Mouse (Mus musculus): ENCODE measurements around the gene Nfat5. TPM values are rescaled to one million over a fixed set of nuclear protein-coding genes. Genes with fewer than 3 reads are reported as not detected.

Gene Nfat5
- polyA plus RNA-seq, 1 experiment from 2014 or later = 8.2 TPM

DNA sequence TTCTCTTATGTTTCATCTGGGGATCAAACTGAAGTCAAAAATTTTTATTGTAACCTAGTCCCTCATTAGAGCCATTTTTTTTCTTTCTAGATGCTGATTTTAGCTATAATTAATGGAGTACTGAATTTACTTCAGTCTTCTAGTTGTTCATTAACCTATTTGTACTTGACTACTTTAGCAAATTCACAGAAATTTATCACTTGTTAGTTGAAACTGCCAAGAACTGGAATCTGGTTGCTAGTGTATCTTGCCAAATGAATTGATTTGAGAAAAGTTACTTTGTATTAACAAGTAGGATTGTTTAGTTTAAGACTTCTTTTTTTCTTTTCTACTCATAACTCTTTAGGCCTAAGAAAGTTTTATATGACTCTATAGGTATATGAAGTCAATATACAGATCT is 18.6 kb downstream of the Nfat5 start:
- ATAC-seq (replicated peaks; ENCODE audit: low FRiP score) = no peak
- Histone ChIP-seq H3K4me1 (replicated peaks; ENCODE audit: control insufficient read depth, insufficient read depth, low read length) (no peaks in the 10 kb centered on the region), H3K36me3 (ENCODE audit: control insufficient read depth, insufficient read depth, low read length) (no peaks in the 10 kb centered on the region), H3K4me2 (no peak overlapping the region), H3K4me3 (ENCODE audit: low read depth, low read length) (no peak overlapping the region), H3K9ac (ENCODE audit: low read depth, low read length) (no peak overlapping the region), H3K27me3 (replicated peaks; ENCODE audit: control insufficient read depth, insufficient read depth, low read length) (no peaks in the 10 kb centered on the region), H3K27ac (ENCODE audit: low read depth, low read length) (no peak overlapping the region), H3K9me3 (ENCODE audit: control insufficient read depth, low read length) (no peaks in the 10 kb centered on the region)
- DNase-seq (ENCODE audit: low spot score) = no peak

DNA sequence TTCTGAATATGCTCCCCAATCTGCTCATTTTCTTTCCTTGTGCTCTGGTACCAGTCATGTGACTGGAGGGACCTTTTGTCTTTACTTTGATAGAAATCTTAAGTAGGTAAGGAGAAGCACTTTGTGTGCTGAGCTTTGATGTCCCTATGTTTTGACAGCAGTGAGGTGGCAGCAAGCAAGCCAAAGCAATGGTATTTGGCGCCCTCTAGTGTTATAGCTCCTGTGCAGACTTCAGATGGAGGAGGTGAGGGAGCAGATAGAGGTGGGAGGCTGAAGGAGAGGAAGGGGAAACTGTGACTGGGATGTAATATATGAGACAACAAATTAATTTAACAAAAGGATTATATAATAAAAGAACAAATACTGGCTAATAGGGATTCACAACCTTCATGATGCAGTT is 30.9 kb downstream of the Nfat5 start:
- H3K4me2 ChIP-seq = no peak overlapping the region
- no peaks in the 10 kb centered on the region for H3K36me3 ChIP-seq (ENCODE audit: control insufficient read depth, insufficient read depth, low read length)
- DNase-seq (ENCODE audit: low spot score) (peak; percentile 49), ATAC-seq (replicated peaks; ENCODE audit: low FRiP score) (peak; percentile 64; the same call in 1 of the 2 replicates)
- no peaks in the 10 kb centered on the region for H3K9me3 ChIP-seq (ENCODE audit: control insufficient read depth, low read length)
- WGBS = 0% methylated on average over 1 of the region's 1 CpGs
- H3K9ac ChIP-seq (ENCODE audit: low read depth, low read length) = no peak overlapping the region
- H3K27ac ChIP-seq (ENCODE audit: low read depth, low read length) = no peak overlapping the region
- no peaks in the 10 kb centered on the region for H3K27me3 ChIP-seq (replicated peaks; ENCODE audit: control insufficient read depth, insufficient read depth, low read length)
- no peak overlapping the region for H3K4me3 ChIP-seq (ENCODE audit: low read depth, low read length)
- H3K4me1 ChIP-seq (replicated peaks; ENCODE audit: control insufficient read depth, insufficient read depth, low read length) = no peaks in the 10 kb centered on the region

DNA sequence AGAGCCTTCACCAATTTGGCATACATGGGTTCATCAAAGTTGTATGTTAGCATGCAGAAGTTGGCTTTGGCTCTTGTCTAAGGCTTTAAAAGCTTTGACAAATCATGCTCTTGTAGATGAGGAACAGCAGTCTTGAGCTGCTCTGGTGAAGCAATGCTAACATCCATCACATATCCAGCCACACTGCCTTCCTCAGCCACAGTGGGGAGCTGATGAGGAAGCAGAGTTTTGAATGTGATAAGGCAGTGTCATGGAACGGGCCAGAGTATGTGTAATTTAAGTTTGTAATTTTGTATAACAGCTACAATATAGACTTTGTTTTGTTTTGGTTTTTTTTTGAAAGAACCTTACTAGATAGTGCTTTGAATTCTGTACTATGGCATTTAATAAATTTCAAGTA is 36.3 kb downstream of the Nfat5 start:
- Histone ChIP-seq H3K4me1 (replicated peaks; ENCODE audit: control insufficient read depth, insufficient read depth, low read length) (no peaks in the 10 kb centered on the region), H3K27ac (ENCODE audit: low read depth, low read length) (no peak overlapping the region), H3K4me2 (no peak overlapping the region), H3K9me3 (ENCODE audit: control insufficient read depth, low read length) (no peaks in the 10 kb centered on the region), H3K27me3 (replicated peaks; ENCODE audit: control insufficient read depth, insufficient read depth, low read length) (no peaks in the 10 kb centered on the region), H3K9ac (ENCODE audit: low read depth, low read length) (no peak overlapping the region), H3K4me3 (ENCODE audit: low read depth, low read length) (no peak overlapping the region), H3K36me3 (ENCODE audit: control insufficient read depth, insufficient read depth, low read length) (no peaks in the 10 kb centered on the region)
- ATAC-seq (replicated peaks; ENCODE audit: low FRiP score) (no peak), DNase-seq (ENCODE audit: low spot score) (no peak)
- WGBS = 47% methylated on average over 1 of the region's 1 CpGs

DNA sequence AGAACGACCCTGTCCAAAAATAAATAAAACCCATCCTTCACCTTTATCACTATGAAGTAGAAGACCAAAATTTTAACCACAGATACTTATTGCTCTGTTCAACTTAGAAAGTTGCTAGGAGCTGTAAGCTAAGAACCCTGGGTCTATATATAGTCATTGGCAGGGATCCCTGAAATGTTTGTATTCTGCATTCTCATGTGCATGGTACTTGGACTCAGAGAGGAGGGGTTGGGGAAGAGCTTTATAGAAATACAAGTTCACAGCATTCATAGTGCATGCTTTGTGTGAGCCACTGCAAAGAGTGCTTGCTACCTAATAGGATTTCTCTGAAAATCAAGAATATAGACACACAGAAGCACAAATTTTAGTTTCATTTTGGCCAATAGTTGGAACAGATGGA is 43.2 kb downstream of the Nfat5 start:
- H3K36me3 ChIP-seq (ENCODE audit: control insufficient read depth, insufficient read depth, low read length) = peaks cover 4% of the 10 kb centered on the region; the same call in 1 of the 2 replicates
- 88% methylated on average over 1 of the region's 1 CpGs for WGBS
- no peak overlapping the region for H3K4me2 ChIP-seq
- DNase-seq (ENCODE audit: low spot score) (no peak), ATAC-seq (replicated peaks; ENCODE audit: low FRiP score) (no peak)
- no peak overlapping the region for H3K27ac ChIP-seq (ENCODE audit: low read depth, low read length)
- no peaks in the 10 kb centered on the region for H3K4me1 ChIP-seq (replicated peaks; ENCODE audit: control insufficient read depth, insufficient read depth, low read length)
- H3K27me3 ChIP-seq (replicated peaks; ENCODE audit: control insufficient read depth, insufficient read depth, low read length) = no peaks in the 10 kb centered on the region
- H3K4me3 ChIP-seq (ENCODE audit: low read depth, low read length) = no peak overlapping the region
- no peaks in the 10 kb centered on the region for H3K9me3 ChIP-seq (ENCODE audit: control insufficient read depth, low read length)
- H3K9ac ChIP-seq (ENCODE audit: low read depth, low read length) = no peak overlapping the region

DNA sequence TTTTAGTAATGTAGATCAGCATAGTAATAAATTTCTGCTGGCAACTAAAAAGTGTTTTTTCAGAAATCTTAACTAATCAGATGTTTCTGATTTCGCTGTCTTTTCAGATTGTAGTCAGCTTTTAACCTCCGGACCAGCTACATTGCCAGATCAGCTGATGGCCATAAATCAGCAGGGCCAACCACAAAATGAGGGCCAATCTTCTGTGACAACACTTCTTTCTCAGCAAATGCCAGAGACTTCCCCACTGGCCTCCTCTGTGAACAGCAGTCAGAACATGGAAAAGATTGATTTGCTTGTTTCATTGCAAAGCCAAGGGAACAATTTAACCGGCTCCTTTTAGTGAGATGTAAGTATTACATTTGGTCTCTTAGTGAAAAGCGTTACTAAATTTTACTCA is 77.0 kb downstream of the Nfat5 start:
- H3K36me3 ChIP-seq (ENCODE audit: control insufficient read depth, insufficient read depth, low read length) = peaks cover 28% of the 10 kb centered on the region
- H3K27ac ChIP-seq (ENCODE audit: low read depth, low read length) = no peak overlapping the region
- WGBS = 87% methylated on average over 4 of the region's 4 CpGs

DNA sequence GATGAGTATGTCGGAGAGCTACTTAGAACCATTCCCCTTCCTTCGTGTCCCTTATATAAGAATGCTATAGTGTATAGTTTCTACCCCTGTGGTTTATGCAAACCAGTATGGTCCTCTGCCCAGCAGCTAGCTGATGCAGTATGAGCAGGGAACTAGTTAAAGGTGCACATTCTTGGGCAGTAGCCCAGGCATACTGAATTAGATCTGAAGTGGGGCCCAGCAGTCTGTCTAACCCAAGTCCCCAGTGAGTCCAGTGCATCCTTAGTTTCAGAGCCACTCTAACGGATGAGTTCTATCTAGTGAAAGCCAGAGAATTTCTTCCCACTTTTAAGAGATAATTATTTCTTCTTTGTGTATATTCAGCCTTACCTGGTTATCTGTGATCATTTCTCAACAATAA is 84.1 kb downstream of the Nfat5 start:
- H3K36me3 ChIP-seq (ENCODE audit: control insufficient read depth, insufficient read depth, low read length) = no peaks in the 10 kb centered on the region; the same call in 1 of the 2 replicates
- ATAC-seq (replicated peaks; ENCODE audit: low FRiP score) (no peak), DNase-seq (ENCODE audit: low spot score) (no peak)

More for the DNA sequence above, 77.0 kb downstream of the Nfat5 start:
- H3K9me3 ChIP-seq (ENCODE audit: control insufficient read depth, low read length) = no peaks in the 10 kb centered on the region
- no peak overlapping the region for H3K9ac ChIP-seq (ENCODE audit: low read depth, low read length)
- DNase-seq (ENCODE audit: low spot score) = no peak
- H3K27me3 ChIP-seq (replicated peaks; ENCODE audit: control insufficient read depth, insufficient read depth, low read length) = no peaks in the 10 kb centered on the region
- ATAC-seq (replicated peaks; ENCODE audit: low FRiP score) = no peak
- no peak overlapping the region for H3K4me2 ChIP-seq
- H3K4me3 ChIP-seq (ENCODE audit: low read depth, low read length) = no peak overlapping the region
- no peaks in the 10 kb centered on the region for H3K4me1 ChIP-seq (replicated peaks; ENCODE audit: control insufficient read depth, insufficient read depth, low read length)

DNA sequence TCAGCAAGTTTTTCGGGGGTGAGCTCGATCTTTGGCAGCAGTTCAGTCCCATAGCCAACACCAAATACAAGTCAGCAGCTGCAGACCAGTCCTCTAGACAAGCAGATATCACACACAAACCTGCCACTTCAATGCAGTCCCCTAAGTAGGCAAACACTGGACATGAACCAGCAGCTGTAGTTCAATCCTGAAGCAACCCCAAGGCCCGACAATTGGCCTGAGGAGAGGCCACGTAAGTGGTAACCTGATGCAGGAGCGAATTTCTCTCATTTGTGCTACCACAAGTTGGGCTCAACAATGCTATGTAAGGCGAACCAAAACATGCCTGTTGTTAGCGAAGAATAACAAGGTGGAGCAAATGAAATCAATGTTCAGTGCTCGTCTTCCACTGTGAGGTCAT is 87.5 kb downstream of the Nfat5 start:
- DNase-seq (ENCODE audit: low spot score) (no peak), ATAC-seq (replicated peaks; ENCODE audit: low FRiP score) (no peak)
- Histone ChIP-seq H3K9me3 (ENCODE audit: control insufficient read depth, low read length) (no peaks in the 10 kb centered on the region), H3K4me2 (no peak overlapping the region), H3K4me3 (ENCODE audit: low read depth, low read length) (no peak overlapping the region), H3K27ac (ENCODE audit: low read depth, low read length) (no peak overlapping the region), H3K9ac (ENCODE audit: low read depth, low read length) (no peak overlapping the region), H3K4me1 (replicated peaks; ENCODE audit: control insufficient read depth, insufficient read depth, low read length) (no peaks in the 10 kb centered on the region), H3K27me3 (replicated peaks; ENCODE audit: control insufficient read depth, insufficient read depth, low read length) (no peaks in the 10 kb centered on the region), H3K36me3 (ENCODE audit: control insufficient read depth, insufficient read depth, low read length) (no peaks in the 10 kb centered on the region; the same call in 1 of the 2 replicates)
- 90% methylated on average over 8 of the region's 8 CpGs for WGBS

More for the DNA sequence above, 84.1 kb downstream of the Nfat5 start:
- Histone ChIP-seq H3K4me1 (replicated peaks; ENCODE audit: control insufficient read depth, insufficient read depth, low read length) (no peaks in the 10 kb centered on the region), H3K27me3 (replicated peaks; ENCODE audit: control insufficient read depth, insufficient read depth, low read length) (no peaks in the 10 kb centered on the region), H3K4me2 (no peak overlapping the region), H3K9me3 (ENCODE audit: control insufficient read depth, low read length) (no peaks in the 10 kb centered on the region), H3K27ac (ENCODE audit: low read depth, low read length) (no peak overlapping the region), H3K9ac (ENCODE audit: low read depth, low read length) (no peak overlapping the region), H3K4me3 (ENCODE audit: low read depth, low read length) (no peak overlapping the region)
- WGBS = 91% methylated on average over 3 of the region's 3 CpGs

DNA sequence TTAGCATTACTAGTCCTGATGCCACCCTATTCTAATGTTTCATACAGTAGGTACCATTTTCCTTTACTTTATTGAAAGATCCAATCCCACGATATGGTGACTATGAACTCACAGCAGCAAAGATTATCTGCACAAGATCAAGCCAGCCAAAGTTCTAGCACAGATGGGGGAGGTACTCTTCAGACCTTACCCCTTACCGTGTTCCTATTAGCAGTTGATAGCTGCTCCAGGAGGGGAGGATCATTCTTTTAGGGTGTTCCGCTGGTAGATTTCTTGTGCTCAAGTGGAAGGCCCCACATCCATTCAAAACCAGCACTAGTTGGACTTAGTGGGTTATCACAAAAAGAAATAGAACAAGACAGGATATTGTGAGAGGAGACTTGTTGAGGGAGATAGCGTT is 88.4 kb downstream of the Nfat5 start:
- WGBS = 83% methylated on average over 4 of the region's 4 CpGs

DNA sequence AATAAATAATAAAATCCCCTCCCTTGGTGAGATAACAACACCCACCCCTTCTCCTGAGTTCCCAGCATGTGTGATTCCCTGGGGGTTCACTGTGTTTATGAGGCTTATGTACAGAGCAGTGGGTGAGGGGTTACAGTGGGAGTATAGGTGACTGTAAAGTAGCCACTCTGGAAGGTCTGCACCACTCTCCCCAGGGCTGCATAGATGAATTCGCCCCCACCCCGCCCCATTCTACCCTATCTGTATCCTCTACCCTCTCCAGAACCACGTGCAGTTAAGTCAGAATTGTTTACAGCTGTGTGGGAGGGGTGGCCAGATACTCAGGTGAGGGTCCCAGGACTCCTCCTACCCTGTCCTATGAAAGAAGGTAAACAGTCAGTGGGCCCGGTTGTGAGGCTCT is 89.6 kb downstream of the Nfat5 start:
- no peaks in the 10 kb centered on the region for H3K4me1 ChIP-seq (replicated peaks; ENCODE audit: control insufficient read depth, insufficient read depth, low read length)
- DNase-seq (ENCODE audit: low spot score) (no peak), ATAC-seq (replicated peaks; ENCODE audit: low FRiP score) (no peak)
- no peaks in the 10 kb centered on the region for H3K27me3 ChIP-seq (replicated peaks; ENCODE audit: control insufficient read depth, insufficient read depth, low read length)
- 63% methylated on average over 4 of the region's 4 CpGs for WGBS
- H3K4me3 ChIP-seq (ENCODE audit: low read depth, low read length) = no peak overlapping the region
- no peaks in the 10 kb centered on the region for H3K9me3 ChIP-seq (ENCODE audit: control insufficient read depth, low read length)
- H3K27ac ChIP-seq (ENCODE audit: low read depth, low read length) = no peak overlapping the region
- H3K4me2 ChIP-seq = no peak overlapping the region
- H3K9ac ChIP-seq (ENCODE audit: low read depth, low read length) = no peak overlapping the region
- H3K36me3 ChIP-seq (ENCODE audit: control insufficient read depth, insufficient read depth, low read length) = no peaks in the 10 kb centered on the region; the same call in 1 of the 2 replicates

More for the DNA sequence above, 88.4 kb downstream of the Nfat5 start:
- no peak overlapping the region for H3K4me3 ChIP-seq (ENCODE audit: low read depth, low read length)
- H3K4me1 ChIP-seq (replicated peaks; ENCODE audit: control insufficient read depth, insufficient read depth, low read length) = no peaks in the 10 kb centered on the region
- no peak overlapping the region for H3K27ac ChIP-seq (ENCODE audit: low read depth, low read length)
- H3K4me2 ChIP-seq = no peak overlapping the region
- ATAC-seq (replicated peaks; ENCODE audit: low FRiP score) (no peak), DNase-seq (ENCODE audit: low spot score) (no peak)
- H3K9ac ChIP-seq (ENCODE audit: low read depth, low read length) = no peak overlapping the region
- no peaks in the 10 kb centered on the region; the same call in 1 of the 2 replicates for H3K36me3 ChIP-seq (ENCODE audit: control insufficient read depth, insufficient read depth, low read length)
- H3K9me3 ChIP-seq (ENCODE audit: control insufficient read depth, low read length) = no peaks in the 10 kb centered on the region
- no peaks in the 10 kb centered on the region for H3K27me3 ChIP-seq (replicated peaks; ENCODE audit: control insufficient read depth, insufficient read depth, low read length)
